Mouse (Mus musculus): Measurements from ENCODE around the gene Xpc.

GRCm38 (mm10) chr6:91440474-91441144 is 75.1 kb downstream of the Xpc start:
- TF ChIP-seq CTCF (IDR thresholded peaks at IDR 0.05; ENCODE audit: control insufficient read depth, insufficient read depth, low read length) (no peak), POLR2A (IDR thresholded peaks at IDR 0.05; ENCODE audit: borderline replicate concordance, control insufficient read depth, low read depth, low read length) (peak; percentile 82; the same call in 1 of the 2 replicates)

All from bone marrow, adult 2 months (tissue).